Mouse (Mus musculus): ENCODE results near the gene Cabp7.

Cabp7 gene

GRCm38 (mm10) chr11:4704072-4704964, 42.3 kb downstream of the Cabp7 start, which contains the start of the genes Uqcr10 and Zmat5:
Uqcr10 (minus strand) TSS chr11:4704342.
Zmat5 (plus strand) TSS chr11:4704678.
- DNase-seq (ENCODE audit: low spot score): peak; percentile 82

- no peak for DNase-seq (ENCODE audit: low spot score)
Measured at GRCm38 (mm10) chr11:4703688-4704071, 42.9 kb downstream of the Cabp7 start.

GRCm38 (mm10) chr11:4700726-4701125, 45.9 kb downstream of the Cabp7 start:
- DNase-seq (ENCODE audit: low spot score): no peak

GRCm38 (mm10) chr11:4697043-4697983, 49.3 kb downstream of the Cabp7 start:
- DNase-seq (ENCODE audit: low spot score): peak; percentile 30

GRCm38 (mm10) chr11:4692162-4692561, 54.4 kb downstream of the Cabp7 start:
- DNase-seq (ENCODE audit: low spot score): no peak

GRCm38 (mm10) chr11:4691213-4691612, 55.4 kb downstream of the Cabp7 start:
- no peak for DNase-seq (ENCODE audit: low spot score)

- no peak for DNase-seq (ENCODE audit: low spot score)
Measured at GRCm38 (mm10) chr11:4690353-4690752, 56.2 kb downstream of the Cabp7 start.

- no peak for DNase-seq (ENCODE audit: low spot score)
Measured at GRCm38 (mm10) chr11:4688632-4689380, 57.8 kb downstream of the Cabp7 start.

GRCm38 (mm10) chr11:4687874-4688273, 58.7 kb downstream of the Cabp7 start:
- no peak for DNase-seq (ENCODE audit: low spot score)

GRCm38 (mm10) chr11:4687027-4687426, 59.6 kb downstream of the Cabp7 start:
- DNase-seq (ENCODE audit: low spot score): no peak

All from ovary, postnatal 10 days (tissue).